Mouse (Mus musculus): ENCODE measurements around the gene Aqp7.

DNA sequence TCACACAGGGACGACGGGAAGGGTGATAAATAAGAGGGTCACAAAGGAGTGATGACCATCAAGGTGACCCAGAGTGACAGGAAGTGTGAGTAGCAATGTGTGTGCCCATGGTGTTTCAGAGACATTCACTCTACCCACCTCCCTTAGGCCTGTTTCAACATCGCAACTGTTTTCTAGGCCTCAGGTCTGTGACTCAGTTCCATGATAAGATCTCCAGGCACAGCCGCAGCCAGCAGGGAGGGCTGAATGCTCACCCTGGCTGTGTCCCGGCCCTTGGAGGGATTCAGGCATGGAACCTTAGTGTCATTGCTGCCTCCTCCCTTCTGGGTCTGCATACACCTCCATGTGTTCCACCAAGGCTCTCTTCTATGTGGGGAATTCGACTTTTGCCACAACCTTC lies 30.8 kb upstream of the Aqp7 start:
- TF ChIP-seq CTCF (IDR thresholded peaks at IDR 0.05; ENCODE audit: low read depth) (no peak), EP300 (IDR thresholded peaks at IDR 0.05; ENCODE audit: low read depth) (no peak)

All from heart, postnatal 0 days (tissue).